Mouse (Mus musculus) CH12.LX (cell line): ENCODE measurements around the gene Mvd.

Experiments used
- CTCF ChIP-seq, 2 experiments: IDR thresholded peaks in 1 of 2; conservative IDR thresholded peaks in 1 of 2; 2 replicates each; pipeline ENCODE4 v1.5.1; 2011 to 2012; ENCODE audit warnings: low read depth in 2 of 2, low read length in 2 of 2, improper control_type of control experiment in 1 of 2, inconsistent platforms in 1 of 2, mild to moderate bottlenecking in 1 of 2, moderate library complexity in 1 of 2
- E2F4 ChIP-seq: IDR thresholded peaks from 2 replicates; pipeline ENCODE4 v1.6.1; 2011; ENCODE audit warnings: low read depth, low read length, improper control_type of control experiment; ENCODE audit not compliant: insufficient replicate concordance
- PAX5 ChIP-seq: IDR thresholded peaks from 2 replicates; pipeline ENCODE4 v1.6.1; 2012; ENCODE audit warnings: low read length, inconsistent platforms, mixed read lengths

- TF ChIP-seq PAX5 = no peak
- TF ChIP-seq E2F4 = no peak
- no peak for TF ChIP-seq CTCF (conservative IDR thresholded peaks at IDR 0.05 in 1 of 2, IDR thresholded peaks at IDR 0.05 in 1 of 2; ENCODE audit: low read depth in 2 of 2, low read length in 2 of 2)
These were observed 39.2 kb upstream of the Mvd start for GRCm38 (mm10) chr8:122482448-122482847.
